Mouse (Mus musculus) megakaryocyte, embryonic 14.5 days (primary cell): Measurements from ENCODE around the gene Akr7a5. TPM values are rescaled to one million over a fixed set of nuclear protein-coding genes. Genes with fewer than 3 reads are reported as not detected.

Experiments used
- H3K27me3 ChIP-seq: replicated peaks from 2 replicates; pipeline ENCODE3; 2012; ENCODE audit warnings: inconsistent platforms
- H3K36me3 ChIP-seq: replicated peaks from 2 replicates; pipeline ENCODE3; 2012; ENCODE audit warnings: low read length, inconsistent platforms, mixed read lengths
- H3K4me1 ChIP-seq: 2 replicates; pipeline ENCODE4 v1.6.1; 2012; ENCODE audit warnings: inconsistent platforms
- H3K4me3 ChIP-seq: replicated peaks from 2 replicates; pipeline ENCODE3; 2012; ENCODE audit warnings: moderate library complexity, mild to moderate bottlenecking, inconsistent platforms
- H3K9me3 ChIP-seq: 2 replicates; pipeline ENCODE4 v1.6.1; 2012; ENCODE audit warnings: inconsistent platforms
- FLI1 ChIP-seq: IDR thresholded peaks from 2 replicates; pipeline ENCODE4 v1.6.1; 2012; ENCODE audit warnings: low read length, inconsistent platforms, mixed read lengths
- GATA1 ChIP-seq: IDR thresholded peaks from 3 replicates; pipeline ENCODE4 v1.6.1; 2012; ENCODE audit warnings: mixed read lengths, low read length, inconsistent platforms, borderline replicate concordance
- polyA plus RNA-seq: library from polyadenylated mRNA; stranded (reverse); fragments of >175 nt; gene quantifications from 2 replicates; pipeline ENCODE4 v1.2.3, GENCODE M21; 2012; ENCODE audit warnings: low replicate concordance; ENCODE audit not compliant: insufficient read depth

The Akr7a5 gene
- polyA plus RNA-seq, 1 experiment, result 35.7 TPM

DNA sequence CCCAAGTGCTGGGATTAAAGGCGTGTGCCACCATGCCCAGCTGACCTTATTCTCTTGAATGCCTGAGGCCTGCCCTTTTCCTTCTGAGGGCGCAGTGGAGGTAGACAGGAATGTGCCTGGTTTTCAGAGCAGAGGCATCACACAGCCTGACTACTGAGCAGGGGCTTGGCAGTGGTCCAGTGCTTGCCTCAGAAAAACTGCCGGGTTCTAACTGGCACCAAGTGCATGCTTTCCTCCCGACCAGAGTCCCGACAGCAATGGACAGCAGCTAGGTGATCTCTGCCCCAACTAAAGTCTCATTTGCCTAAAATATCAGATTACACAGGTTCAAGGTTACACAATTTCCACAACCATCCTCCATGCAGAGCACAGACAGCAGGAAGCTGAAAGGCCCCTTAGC, 33.2 kb downstream of the Akr7a5 start:
- TF ChIP-seq FLI1, result no peak
- Histone ChIP-seq H3K36me3 (peaks cover 35% of the 10 kb centered on the region), H3K27me3 (peaks cover 7% of the 10 kb centered on the region), H3K9me3 (no peaks in the 10 kb centered on the region), H3K4me1 (no peaks in the 10 kb centered on the region), H3K4me3 (no peak overlapping the region)

DNA sequence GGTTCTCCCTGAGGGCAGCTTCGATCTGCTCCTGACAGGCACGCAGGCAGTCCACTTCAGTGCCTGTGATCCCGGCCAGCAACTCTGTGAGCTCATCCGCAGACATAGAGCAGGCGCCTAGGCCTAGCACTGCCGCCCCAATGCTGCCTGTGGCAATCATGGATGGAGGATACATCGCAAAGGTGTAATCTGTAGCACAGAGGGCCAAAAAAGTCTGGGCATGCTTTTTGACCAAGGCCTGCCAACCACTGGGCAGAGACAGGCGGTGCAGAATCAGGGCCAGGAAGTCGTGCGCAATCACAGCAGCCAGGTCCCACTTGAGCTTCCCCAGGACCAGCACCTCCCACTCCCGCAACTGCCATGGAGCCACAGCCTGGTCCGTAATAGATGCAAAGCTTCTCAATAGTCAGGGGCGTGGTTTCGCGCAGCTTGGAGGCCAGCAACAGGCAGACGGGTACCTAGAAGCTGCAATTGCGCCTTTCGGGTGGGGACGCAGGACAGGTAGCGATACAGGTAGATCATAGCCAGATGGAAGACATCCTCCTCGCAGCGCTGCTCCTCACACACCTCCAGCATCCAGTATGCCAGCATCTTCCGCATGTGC, 35.0 kb downstream of the Akr7a5 start:
- peaks cover 48% of the 10 kb centered on the region for H3K36me3 ChIP-seq
- peaks cover 13% of the 10 kb centered on the region for H3K4me1 ChIP-seq
- no peaks in the 10 kb centered on the region for H3K9me3 ChIP-seq
- H3K4me3 ChIP-seq, result peak overlapping the region; percentile 14
- TF ChIP-seq GATA1 (no peak), FLI1 (no peak)
- peaks cover 7% of the 10 kb centered on the region for H3K27me3 ChIP-seq

DNA sequence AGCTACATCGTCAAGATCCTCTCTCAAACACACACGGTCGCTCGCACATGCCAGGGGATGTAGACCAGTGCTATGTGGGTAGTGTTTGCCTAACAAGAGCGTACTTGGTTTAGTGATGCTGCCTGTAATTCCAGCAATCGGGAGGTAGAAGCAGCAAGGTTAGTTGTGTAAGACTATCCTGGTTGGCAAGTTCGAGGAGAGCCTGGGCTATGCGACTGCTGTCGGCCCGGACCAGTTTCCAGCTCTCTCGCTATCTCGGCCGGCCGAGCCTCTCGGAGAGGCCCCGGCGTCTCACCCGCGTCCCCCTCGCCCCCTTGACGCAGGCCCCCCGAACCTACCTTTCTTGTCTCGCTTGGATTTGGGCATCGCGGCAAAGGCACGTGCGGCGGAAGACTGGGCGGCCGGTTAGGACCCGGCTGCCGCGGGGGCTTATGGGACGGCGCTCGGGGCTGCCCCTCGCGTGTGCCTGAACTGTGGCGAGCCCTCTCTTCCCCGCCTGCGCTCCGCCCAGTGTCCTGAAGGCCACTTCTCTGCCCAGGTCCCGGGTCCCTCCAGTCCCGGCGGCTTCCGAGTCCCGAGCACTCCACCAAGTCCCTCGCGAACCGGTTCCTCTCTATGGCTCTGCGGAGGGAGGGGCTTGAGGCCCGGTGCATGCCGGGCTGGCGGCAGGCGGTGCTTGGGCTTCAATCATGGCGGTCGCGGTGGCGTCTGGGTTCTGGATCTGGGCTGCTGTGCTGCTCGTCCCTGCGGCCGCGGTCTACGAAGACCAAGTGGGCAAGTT, 41.6 kb downstream of the Akr7a5 start, which contains the start of the genes Mrto4, Emc1 and Ubr4:
TSS of gene Mrto4 (minus strand) at position 646 of the 781 bp plus-strand sequence.
TSS of gene Emc1 (plus strand) at position 657 of the 781 bp plus-strand sequence.
TSS of gene Ubr4 (plus strand) at position 679 of the 781 bp plus-strand sequence.
- TF ChIP-seq GATA1 (no peak), FLI1 (no peak)
- Histone ChIP-seq H3K27me3 (no peaks in the 10 kb centered on the region), H3K36me3 (peaks cover 59% of the 10 kb centered on the region), H3K4me3 (peak within 1 kb of the TSS; percentile 100), H3K4me1 (peaks cover 46% of the 10 kb centered on the region), H3K9me3 (no peaks in the 10 kb centered on the region)

DNA sequence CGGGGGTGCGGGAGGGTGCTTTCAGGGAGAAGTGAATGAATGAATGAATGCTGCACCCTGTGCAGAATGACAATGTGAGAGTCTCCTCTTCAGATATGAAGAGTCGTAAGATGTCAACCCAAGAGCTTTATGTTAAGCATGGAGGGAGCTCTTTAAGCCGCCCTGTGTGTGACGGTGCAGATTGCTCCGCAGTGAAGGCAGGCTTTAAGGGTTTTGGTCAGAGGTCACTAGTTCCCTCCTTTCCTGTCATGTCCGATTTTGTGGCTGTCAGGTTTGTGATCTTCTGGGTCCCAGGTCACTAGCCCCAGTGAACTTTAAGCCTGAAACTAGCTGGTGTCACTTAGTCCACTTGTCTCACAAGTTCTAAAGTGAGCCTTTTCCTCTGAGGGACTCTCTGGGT, 42.3 kb downstream of the Akr7a5 start:
- no peak for TF ChIP-seq FLI1
- TF ChIP-seq GATA1, result no peak
- Histone ChIP-seq H3K4me3 (peak overlapping the region; percentile 100), H3K4me1 (peaks cover 46% of the 10 kb centered on the region), H3K9me3 (no peaks in the 10 kb centered on the region), H3K27me3 (no peaks in the 10 kb centered on the region), H3K36me3 (peaks cover 60% of the 10 kb centered on the region)

DNA sequence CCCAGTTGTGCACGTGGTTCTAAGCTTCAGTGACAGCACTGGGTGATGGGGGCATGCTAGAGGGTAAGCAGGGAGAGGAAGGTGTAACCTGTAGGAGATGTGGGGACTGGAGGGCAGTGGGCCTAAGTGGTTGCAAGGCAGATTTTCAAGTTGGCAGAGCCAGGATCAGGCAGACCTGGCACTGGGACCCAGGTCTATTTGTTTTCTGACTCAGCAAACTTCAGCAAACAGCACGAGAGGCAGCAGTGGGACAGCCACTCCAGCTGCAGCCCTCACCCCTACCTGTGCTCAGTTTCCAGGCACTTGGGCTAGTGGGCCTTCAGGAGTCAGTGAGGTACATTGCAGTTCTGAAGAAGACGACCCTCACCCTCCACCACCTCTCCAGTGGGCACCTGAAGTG, 46.7 kb downstream of the Akr7a5 start:
- Histone ChIP-seq H3K4me1 (peaks cover 37% of the 10 kb centered on the region), H3K36me3 (peaks cover 82% of the 10 kb centered on the region), H3K27me3 (no peaks in the 10 kb centered on the region), H3K4me3 (no peak overlapping the region), H3K9me3 (no peaks in the 10 kb centered on the region)
- TF ChIP-seq GATA1 (no peak), FLI1 (no peak)

DNA sequence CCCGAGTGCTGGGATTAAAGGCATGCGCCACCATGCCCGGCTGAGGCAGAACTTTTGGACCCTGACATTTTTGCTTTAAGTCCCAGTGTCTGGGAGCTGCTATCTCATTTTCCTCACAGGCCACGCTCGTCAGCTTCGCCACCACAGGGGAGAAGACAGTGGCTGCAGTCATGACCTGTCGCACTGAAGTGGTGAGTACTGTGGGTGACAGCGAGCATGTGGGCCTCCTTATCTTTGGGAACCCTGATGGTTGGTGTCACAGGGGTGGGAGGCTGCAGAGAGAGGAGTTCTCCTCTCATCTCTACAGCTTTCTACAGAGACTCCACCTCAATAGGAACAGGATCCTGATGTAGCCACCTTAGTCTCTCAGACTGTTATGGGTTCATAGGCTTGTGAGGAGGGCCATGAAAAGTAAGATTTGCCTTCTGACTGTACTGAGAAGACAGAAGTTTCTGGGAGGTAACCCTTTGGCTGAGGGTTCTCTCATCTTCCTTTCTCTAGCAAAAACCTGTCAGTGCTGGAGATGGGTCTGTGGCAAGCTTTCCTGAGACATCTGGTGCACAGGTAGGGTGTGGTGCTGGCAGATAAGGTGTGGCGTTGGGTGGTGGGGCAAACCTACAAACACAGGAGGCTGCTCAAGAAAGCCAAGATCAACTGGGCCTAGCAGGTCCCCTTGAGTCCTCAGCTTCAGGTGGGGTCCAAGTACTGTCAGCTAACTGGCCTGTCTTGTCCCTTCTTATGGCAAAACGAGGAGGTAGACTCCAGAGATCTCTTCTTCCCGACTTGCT, 50.4 kb downstream of the Akr7a5 start:
- Histone ChIP-seq H3K4me3 (no peak overlapping the region), H3K36me3 (peaks cover 99% of the 10 kb centered on the region), H3K9me3 (no peaks in the 10 kb centered on the region), H3K27me3 (no peaks in the 10 kb centered on the region), H3K4me1 (peaks cover 19% of the 10 kb centered on the region)
- TF ChIP-seq GATA1 (no peak), FLI1 (no peak)

DNA sequence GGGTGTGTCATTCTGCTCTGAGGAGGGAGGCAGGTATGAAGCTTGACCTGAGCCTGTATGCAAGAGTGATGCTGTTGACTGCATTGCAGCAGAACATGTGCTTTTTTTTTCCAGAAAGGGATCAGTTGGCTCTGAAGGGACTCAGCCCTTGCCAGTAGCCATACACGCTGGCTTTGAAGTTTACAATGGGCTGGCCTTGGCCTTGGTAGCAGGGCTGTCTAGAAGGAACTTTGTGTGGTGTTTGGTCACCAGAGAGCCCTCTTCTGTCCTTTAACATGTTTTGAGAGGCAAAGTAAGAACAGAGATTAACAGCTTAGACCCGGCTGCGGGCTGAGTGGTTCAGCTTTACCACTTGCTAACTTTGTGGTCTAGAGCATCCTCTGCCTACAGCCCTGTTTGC, 56.8 kb downstream of the Akr7a5 start:
- H3K27me3 ChIP-seq, result no peaks in the 10 kb centered on the region
- H3K9me3 ChIP-seq, result no peaks in the 10 kb centered on the region
- no peak overlapping the region for H3K4me3 ChIP-seq
- no peaks in the 10 kb centered on the region for H3K4me1 ChIP-seq
- H3K36me3 ChIP-seq, result peaks cover 97% of the 10 kb centered on the region
- TF ChIP-seq FLI1, result no peak
- no peak for TF ChIP-seq GATA1

Other genes with a start within 250 kb of the Akr7a5 start
- 3.9 TPM in 1 of 2 replicates, not detected in the other for gene Htr6, start 235.2 kb upstream of the Akr7a5 start, polyA plus RNA-seq
- 0.47 TPM in 1 of 2 replicates, not detected in the other for gene Nbl1, start 217.8 kb upstream of the Akr7a5 start, polyA plus RNA-seq
- 1.3 and 27.4 TPM in 2 replicates for gene Minos1, start 179.6 kb upstream of the Akr7a5 start, polyA plus RNA-seq
- 104 and 238 TPM in 2 replicates for gene Capzb, start 117.8 kb upstream of the Akr7a5 start, polyA plus RNA-seq
- 26.5 and 33.4 TPM in 2 replicates for gene Pqlc2, start within 50 bp of the Akr7a5 start, polyA plus RNA-seq
- gene Mrto4, start 41.8 kb downstream of the Akr7a5 start, polyA plus RNA-seq, result 38.8 and 55.8 TPM in 2 replicates
- gene Emc1, start 41.8 kb downstream of the Akr7a5 start, polyA plus RNA-seq, result 2.2 and 3.3 TPM in 2 replicates
- gene Ubr4, start 41.9 kb downstream of the Akr7a5 start, polyA plus RNA-seq, result 58.6 and 69.3 TPM in 2 replicates
- gene Iffo2, start 219.8 kb downstream of the Akr7a5 start, polyA plus RNA-seq, result 0.63 and 1.8 TPM in 2 replicates